Mouse (Mus musculus): Measurements from ENCODE around the gene Surf6. TPM values are rescaled to one million over a fixed set of nuclear protein-coding genes. Genes with fewer than 3 reads are reported as not detected.
"Not testable (repeated sequence)": the region's sequence is repeated elsewhere in the genome, so short reads cannot be mapped to it uniquely, and the experiment has no call there.

Gene Surf6
- total RNA-seq, 2 experiments from 2014 or later, result 25.9 to 35.5 TPM

GRCm38 (mm10) chr2:26914148-26914941 is 11.7 kb upstream of the Surf6 start:
- DNase-seq (ENCODE audit: low spot score in 2 of 2), result no peak

GRCm38 (mm10) chr2:26913416-26914147 is 10.9 kb upstream of the Surf6 start:
- DNase-seq (ENCODE audit: low spot score in 2 of 2), result no peak

GRCm38 (mm10) chr2:26912253-26912770 is 9.6 kb upstream of the Surf6 start:
- no peak for DNase-seq (ENCODE audit: low spot score in 2 of 2)

- DNase-seq (ENCODE audit: low spot score in 2 of 2), result peak in 1 of 2 experiments; percentile 66
Measured at GRCm38 (mm10) chr2:26910994-26911765, 8.5 kb upstream of the Surf6 start.

DNA sequence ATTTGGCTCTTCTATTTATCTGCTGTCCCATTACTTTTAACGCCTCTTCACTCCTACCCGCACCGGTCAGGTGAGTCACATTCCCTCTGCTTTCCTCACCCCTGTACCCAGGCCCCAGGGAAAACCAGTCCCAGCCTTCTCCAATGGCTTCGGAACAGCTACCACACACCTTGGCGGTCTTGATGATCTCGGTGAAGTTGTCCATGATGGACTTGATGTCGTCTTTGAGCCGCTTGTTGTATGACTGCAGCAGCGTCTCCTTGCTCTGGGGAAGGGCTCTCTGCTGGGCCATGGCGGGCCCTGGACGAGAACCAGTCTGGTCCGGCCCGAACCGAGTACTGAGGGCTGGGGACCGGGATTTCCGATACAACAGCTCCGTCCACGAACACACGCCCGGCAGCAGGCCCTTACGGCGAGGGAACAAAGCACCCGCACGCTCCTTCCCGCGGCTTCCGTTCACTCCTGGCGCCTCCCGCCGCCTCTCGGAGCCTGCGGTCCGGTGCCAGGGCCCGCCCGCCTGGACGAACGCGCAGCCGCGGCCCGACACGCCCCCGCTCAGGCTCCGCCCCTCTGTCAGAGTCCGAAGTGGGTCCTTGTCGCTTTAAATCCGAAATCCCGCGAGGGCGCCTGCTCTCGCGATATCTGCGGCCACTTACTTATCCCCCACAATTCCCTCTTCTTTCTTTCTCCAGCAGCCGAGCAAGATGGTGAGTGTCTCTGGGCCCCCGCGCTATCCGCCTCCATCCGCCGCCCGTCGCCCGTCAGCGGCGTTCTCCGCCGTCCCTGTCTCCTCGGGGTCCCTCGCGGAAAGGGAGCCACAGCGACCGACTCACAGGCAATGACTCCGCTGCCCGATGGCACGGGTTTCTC is 7.7 kb upstream of the Surf6 start, which contains the start of the genes Med22 and Rpl7a:
Med22 (minus strand) TSS at position 554 of the 870 bp plus-strand sequence.
Rpl7a (plus strand) TSS at position 641 of the 870 bp plus-strand sequence.
- peak; percentile 100 for DNase-seq (ENCODE audit: low spot score in 2 of 2)

GRCm38 (mm10) chr2:26909387-26909784 is 6.7 kb upstream of the Surf6 start:
- DNase-seq (ENCODE audit: low spot score in 2 of 2), result no peak

- no peak for DNase-seq (ENCODE audit: low spot score in 2 of 2)
Measured at GRCm38 (mm10) chr2:26908710-26909386, 6.2 kb upstream of the Surf6 start.

- DNase-seq (ENCODE audit: low spot score in 2 of 2), result no peak
Measured at GRCm38 (mm10) chr2:26907109-26907508, 4.4 kb upstream of the Surf6 start.

DNA sequence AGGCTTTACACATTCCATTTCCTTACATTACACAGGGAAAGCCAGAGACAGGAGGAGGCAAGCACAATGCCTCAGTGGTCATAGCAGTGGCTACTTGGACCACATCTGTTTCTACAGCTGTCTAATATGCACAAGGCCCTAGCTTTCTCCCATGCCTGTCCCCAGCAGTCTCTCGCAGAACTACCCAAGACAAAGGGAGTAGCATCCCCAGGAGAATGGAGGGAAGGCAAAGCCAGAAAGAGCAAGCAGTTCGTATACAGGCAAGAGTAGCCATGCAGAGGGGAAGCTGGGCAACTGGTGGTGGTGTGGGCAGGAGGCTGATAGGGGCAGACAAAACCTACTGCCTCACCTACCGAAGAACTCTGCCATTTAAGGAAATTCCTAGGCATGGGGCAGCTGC is 3.8 kb upstream of the Surf6 start:
- DNase-seq (ENCODE audit: low spot score in 2 of 2), result no peak

DNA sequence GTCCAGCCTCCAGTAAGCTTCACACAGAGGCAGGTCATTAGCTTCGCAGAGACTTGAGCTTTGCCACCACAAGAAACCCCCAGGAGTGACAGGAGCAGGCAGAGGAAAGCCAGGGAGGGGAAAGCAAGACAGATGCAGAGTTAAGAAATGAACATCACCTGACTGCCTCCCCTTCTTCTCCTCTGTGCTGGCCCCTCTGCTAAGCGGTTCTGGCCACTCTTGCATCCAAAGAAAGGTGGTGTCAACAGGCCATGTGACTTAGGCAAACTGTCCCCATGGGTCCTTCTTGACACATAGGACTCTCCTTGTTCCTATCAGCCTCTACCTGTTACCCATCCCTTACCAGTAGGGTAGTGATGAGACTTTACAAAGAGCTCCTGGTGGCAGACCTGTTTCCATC is 3.3 kb upstream of the Surf6 start:
- peak in 1 of 2 experiments; percentile 1 for DNase-seq (ENCODE audit: low spot score in 2 of 2)

- no peak for DNase-seq (ENCODE audit: low spot score in 2 of 2)
Measured at GRCm38 (mm10) chr2:26903311-26903710, 632 bp upstream of the Surf6 start.

DNA sequence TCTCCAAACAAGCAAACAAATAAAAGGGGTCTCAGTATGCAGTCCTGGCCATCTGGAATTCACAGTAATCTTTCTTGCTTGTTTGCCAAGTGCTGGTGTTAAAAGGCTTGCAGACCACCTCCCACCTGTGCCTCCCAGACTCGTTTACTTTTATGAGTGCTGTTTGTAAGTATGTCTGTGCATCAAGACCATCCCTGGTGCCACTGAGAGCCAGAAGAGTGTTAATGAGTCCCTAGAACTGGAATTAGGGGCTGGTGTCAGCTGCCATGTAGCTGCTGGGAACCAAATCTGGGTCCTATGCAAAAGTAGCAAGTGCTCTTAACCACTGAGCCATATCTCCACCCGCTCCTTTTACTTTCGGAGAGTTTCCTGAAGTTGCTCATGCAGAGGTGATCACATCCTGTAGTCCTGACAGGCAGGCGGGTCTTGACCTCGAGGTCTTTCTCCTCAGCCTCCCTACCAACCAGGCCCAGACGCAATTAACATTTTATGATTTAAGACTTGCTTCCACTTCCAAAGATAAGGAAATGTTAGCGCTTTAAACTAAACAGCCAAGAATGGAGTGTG is 762 bp downstream of the Surf6 start:
- peak in 1 of 2 experiments; percentile 2 for DNase-seq (ENCODE audit: low spot score in 2 of 2)

DNA sequence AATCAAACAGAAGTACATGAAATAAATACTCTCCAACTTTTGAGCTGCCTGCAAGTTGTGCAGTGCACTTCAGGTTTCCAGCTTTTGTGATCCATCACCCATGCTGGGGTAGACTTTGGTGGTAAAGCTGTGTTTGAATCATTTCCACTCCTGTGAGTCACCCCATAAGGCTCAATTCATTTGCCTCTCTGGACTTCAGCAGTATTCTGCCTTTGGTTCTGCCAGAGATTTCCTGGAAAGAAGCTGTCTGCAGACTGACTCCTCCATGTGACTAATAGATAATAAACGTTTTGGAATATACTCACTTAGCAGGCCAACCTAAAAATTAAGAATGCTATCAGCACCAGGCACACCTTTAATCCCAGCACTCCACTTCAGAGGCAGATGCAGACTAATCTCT is 1.9 kb downstream of the Surf6 start:
- DNase-seq (ENCODE audit: low spot score in 2 of 2), result peak in 1 of 2 experiments; percentile 1

DNA sequence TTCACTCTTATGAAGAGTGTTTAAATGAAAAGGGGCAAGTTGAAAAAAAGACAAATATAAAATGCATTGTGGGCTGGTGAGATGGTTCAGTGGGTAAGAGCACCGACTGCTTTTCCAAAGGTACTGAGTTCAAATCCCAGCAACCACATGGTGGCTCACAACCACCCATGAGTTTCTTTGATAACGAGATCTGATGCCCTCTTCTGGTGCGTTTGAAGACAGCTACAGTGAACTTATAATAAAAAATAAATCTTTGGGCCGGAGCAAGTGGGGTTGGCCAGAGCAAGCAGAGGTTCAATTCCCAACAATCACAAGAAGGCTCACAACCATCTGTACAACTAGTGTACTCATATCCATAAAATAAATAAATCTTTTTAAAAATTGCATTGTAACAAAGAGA is 6.8 kb downstream of the Surf6 start:
- no peak for DNase-seq (ENCODE audit: low spot score in 2 of 2)

DNA sequence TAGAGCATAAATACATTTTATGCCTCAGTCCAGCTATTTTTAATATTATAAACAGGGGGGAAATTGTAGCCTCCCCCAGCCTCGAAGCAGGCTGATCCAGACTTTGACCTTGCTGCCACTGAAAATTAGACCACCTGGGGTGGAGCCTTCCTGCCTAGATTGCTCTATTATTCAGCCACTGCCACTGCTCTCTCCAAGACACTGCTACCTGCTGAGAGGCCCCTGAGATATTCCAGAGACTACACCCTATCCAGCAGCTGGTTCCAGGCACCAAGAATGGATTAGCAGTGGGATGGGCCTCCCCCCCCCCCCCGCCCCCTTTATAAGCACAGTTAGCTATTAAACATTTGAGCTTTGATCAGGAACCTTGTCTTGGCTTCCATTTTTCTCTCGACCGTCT is 16.5 kb downstream of the Surf6 start:
- not testable (repeated sequence) for DNase-seq (ENCODE audit: low spot score in 2 of 2)

- DNase-seq (ENCODE audit: low spot score in 2 of 2), result not testable (repeated sequence)
Measured at GRCm38 (mm10) chr2:26885541-26885940, 17.1 kb downstream of the Surf6 start.

DNA sequence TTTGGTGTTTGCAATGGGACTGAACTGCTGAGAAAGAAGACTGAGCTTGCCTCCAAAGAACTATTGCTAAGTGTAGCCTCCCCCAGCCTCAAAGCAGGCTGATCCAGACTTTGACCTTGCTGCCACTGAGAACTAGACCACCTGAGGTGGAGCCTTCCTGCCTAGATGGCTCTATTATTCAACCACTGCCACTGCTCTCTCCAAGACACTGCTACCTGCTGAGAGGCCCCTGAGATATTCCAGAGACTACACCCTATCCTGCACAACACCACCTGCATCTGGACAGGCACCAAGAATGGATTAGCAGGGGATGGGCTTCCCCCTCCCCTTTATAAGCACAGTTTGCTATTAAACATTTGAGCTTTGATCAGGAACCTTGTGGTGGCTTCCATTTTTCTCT is 24.1 kb downstream of the Surf6 start:
- no peak for DNase-seq (ENCODE audit: low spot score in 2 of 2)

DNA sequence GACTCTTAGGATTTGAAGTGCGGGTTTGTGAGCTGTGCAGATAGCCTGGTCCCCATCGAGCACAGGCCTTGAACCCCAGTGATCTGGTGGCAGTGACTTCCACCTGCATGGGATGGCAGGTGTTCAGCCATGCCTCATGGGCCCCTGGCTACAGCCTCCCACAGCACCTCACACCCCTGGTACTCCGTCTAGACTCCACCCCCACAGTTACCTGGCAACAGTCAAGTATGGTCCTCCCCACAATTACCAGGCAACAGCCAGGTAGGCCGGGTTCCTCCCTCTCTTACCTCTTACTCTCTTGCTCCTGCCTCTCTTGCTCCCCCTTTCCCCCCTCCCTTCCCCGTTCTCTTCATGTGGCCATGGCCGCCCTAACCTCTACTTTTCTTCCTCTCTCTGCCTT is 32.0 kb downstream of the Surf6 start:
- DNase-seq (ENCODE audit: low spot score in 2 of 2), result no peak

DNA sequence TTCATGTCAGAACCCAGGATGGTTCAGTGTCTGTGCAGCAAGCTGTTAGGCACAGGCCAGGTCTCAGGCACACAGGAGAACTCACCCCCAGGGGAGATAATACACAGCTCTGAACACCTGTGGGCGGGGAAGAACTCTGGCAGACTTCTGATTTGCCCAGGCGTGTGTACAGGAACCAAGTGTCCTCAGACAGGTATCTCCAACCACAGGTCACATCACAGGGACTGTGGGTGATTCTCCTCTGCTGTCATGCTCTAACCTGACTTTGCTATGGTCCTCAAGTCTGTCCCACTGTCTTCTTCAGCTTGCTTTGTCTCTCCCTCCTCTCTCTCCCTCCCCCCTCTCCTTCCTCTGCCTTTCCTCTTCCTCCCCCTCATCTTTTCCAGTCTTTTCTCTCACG is 37.8 kb downstream of the Surf6 start, which contains the start of gene Abo:
Abo (minus strand) TSS at position 101 of the 400 bp plus-strand sequence.
- no peak for DNase-seq (ENCODE audit: low spot score in 2 of 2)
